Mouse (Mus musculus): ENCODE measurements around the gene Polr1e. TPM values are rescaled to one million over a fixed set of nuclear protein-coding genes. Genes with fewer than 3 reads are reported as not detected.
A peak's percentile ranks its signal among the peaks of the same experiment; 100 is the strongest.

Polr1e gene
- 40.7 and 44.9 TPM in 2 replicates for polyA plus RNA-seq (2016; fragmentation: Nextera tagmentation; extraction: Ambion mirVana)

DNA sequence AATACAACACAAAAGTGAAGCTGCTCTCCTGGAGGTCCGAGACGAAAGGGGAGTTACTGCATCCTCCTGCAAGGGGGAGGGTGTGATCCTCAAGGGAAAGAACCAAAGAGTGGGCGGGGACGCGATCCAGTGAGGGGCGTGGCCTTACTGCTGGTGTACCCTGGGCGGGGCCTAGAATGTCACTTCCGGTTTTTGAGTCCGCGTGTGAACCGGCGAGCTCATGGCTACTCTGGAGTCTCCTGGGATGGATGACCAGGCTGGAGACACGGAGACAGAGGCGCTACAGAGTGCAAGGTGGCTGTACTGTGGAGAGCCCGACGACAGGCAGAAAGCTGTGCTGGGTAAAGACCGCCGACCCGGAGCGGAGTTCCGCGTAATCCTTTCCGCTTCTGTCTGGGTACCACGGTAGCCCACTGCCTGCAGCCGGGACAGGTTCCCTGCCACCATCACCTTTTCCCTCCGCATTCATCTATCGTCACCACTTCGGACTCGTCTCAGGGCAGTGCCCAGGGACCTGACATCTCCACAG lies at the start of gene Polr1e:
Gene Polr1e (plus strand): TSS at position 132 of the 529 bp plus-strand sequence.
- Histone ChIP-seq H3K27me3 (replicated peaks) (no peaks in the 10 kb centered on the region), H3K36me3 (peaks cover 30% of the 10 kb centered on the region), H3K9me3 (replicated peaks) (no peaks in the 10 kb centered on the region), H3K4me2 (peak within 1 kb of the TSS; percentile 97), H3K4me3 (peak within 1 kb of the TSS; percentile 82), H3K9ac (peak within 1 kb of the TSS; percentile 79), H3K4me1 (peaks cover 47% of the 10 kb centered on the region), H3K27ac (0 out of 2 replicates have a peak within 1 kb of the TSS, but pooled peaks have one; percentile 40)
- 1% methylated on average over 29 of the region's 29 CpGs for WGBS (ENCODE audit: insufficient replicate concordance)
- peak; percentile 88 for ATAC-seq

DNA sequence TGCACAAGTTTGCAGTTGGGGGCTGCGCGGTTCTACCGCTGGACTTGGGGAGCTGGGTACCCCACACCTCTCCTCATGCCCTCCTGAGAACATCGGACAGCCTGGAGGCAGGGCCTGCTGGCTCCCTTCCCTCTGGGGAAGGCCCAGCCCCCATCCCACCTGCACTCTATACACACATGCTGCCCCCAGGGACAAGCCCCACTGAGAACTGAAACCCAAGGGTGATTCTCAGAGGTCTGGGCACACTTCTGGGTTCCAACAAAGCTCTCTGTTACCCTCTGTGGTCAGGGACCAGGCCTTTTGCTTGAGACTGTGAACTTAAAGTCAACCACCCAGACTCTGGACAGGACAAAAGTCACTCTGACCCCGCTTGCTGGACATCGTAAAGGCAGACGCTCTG lies 48.3 kb upstream of the Polr1e start:
- H3K4me1 ChIP-seq = peaks cover 10% of the 10 kb centered on the region
- no peak overlapping the region for H3K27ac ChIP-seq
- no peak overlapping the region for H3K9ac ChIP-seq
- H3K36me3 ChIP-seq = no peaks in the 10 kb centered on the region
- H3K27me3 ChIP-seq (replicated peaks) = 0 out of 2 replicates have a peak, but pooled peaks cover 9% of the 10 kb centered on the region
- no peaks in the 10 kb centered on the region for H3K9me3 ChIP-seq (replicated peaks)
- H3K4me3 ChIP-seq = no peak overlapping the region
- ATAC-seq = no peak
- 86% methylated on average over 7 of the region's 7 CpGs for WGBS (ENCODE audit: insufficient replicate concordance)
- no peak overlapping the region for H3K4me2 ChIP-seq

DNA sequence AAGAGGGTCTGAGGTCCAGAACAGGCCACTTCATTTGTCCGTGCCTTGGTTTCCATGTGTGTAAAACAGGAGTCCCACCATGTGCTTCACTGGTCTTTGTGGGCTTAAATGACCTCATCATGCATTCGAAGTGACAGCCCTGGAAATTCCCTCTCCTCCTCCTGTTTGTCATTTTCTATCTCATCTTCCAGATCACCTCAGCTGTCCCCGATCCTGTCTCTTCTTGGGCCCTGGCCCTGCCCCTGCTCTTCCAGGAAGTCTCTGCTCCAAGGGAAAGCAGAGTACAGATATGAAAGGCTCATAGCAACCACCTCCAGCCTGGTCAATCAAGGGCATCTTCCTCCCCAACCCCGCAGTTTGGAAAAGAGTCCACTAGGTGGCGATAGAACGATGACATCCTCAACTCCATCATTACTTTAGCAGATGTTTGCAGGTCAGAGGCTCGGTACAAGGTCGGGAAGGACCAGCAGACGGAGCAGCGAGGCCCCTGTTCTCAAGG lies 47.7 kb upstream of the Polr1e start:
- ATAC-seq = no peak

DNA sequence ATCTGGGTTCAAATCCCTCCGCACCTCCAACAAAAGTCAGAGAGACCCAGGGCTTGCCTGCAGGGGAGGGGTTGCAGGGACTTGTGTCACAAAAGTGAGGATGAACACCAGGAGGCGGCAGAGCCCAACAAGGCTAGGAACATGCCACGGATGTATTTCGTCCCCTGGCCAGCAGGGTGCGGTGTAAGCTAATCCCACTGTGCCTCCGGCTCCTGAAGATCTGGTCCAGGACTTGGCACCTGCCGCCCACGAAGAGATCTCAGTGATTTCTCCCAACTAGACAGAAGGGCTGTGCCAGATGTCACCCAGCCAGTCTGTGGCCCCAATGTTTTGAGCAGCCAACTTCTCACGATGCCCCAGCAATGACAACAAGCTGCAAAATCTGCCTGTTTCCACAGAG lies 44.9 kb upstream of the Polr1e start:
- no peak overlapping the region for H3K4me3 ChIP-seq

More for the DNA sequence above, 47.7 kb upstream of the Polr1e start:
- Histone ChIP-seq H3K27ac (no peak overlapping the region), H3K4me3 (no peak overlapping the region), H3K9me3 (replicated peaks) (no peaks in the 10 kb centered on the region), H3K36me3 (no peaks in the 10 kb centered on the region), H3K9ac (no peak overlapping the region), H3K27me3 (replicated peaks) (0 out of 2 replicates have a peak, but pooled peaks cover 9% of the 10 kb centered on the region), H3K4me2 (no peak overlapping the region), H3K4me1 (peaks cover 10% of the 10 kb centered on the region)
- 16% methylated on average over 10 of the region's 10 CpGs for WGBS (ENCODE audit: insufficient replicate concordance)

DNA sequence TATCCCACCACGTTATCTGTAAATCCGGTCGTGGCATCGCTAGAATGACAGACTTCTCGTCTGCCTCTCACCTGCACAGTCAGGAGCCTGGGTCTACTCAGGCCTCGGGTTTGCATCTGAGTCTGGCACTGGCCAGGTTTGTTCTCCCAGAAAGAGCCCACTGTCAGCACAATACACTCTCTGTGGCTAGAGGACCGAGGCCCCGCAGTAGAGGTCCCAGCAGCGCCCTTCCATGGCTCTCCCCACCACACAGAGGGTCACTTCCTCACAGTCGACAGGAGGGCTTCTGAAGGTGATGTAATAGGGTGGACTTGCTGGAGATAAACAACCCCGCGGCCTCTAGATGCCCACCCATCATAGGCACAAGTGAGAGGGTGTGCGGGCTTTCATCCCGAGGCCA lies 44.5 kb upstream of the Polr1e start:
- no peak overlapping the region for H3K27ac ChIP-seq
- peaks cover 3% of the 10 kb centered on the region; the same call in 1 of the 2 replicates for H3K9me3 ChIP-seq (replicated peaks)
- 36% methylated on average over 14 of the region's 14 CpGs for WGBS (ENCODE audit: insufficient replicate concordance)
- H3K27me3 ChIP-seq (replicated peaks) = 0 out of 2 replicates have a peak, but pooled peaks cover 4% of the 10 kb centered on the region
- peak overlapping the region; percentile 53 for H3K4me2 ChIP-seq
- no peak overlapping the region for H3K4me3 ChIP-seq
- no peak overlapping the region for H3K9ac ChIP-seq
- H3K4me1 ChIP-seq = peaks cover 10% of the 10 kb centered on the region
- ATAC-seq = peak; percentile 24
- no peaks in the 10 kb centered on the region for H3K36me3 ChIP-seq

More for the DNA sequence above, 44.9 kb upstream of the Polr1e start:
- H3K9ac ChIP-seq = no peak overlapping the region
- H3K9me3 ChIP-seq (replicated peaks) = peaks cover 3% of the 10 kb centered on the region; the same call in 1 of the 2 replicates
- H3K36me3 ChIP-seq = no peaks in the 10 kb centered on the region
- peak; percentile 64 for ATAC-seq
- 0 out of 2 replicates have a peak, but pooled peaks cover 4% of the 10 kb centered on the region for H3K27me3 ChIP-seq (replicated peaks)
- H3K4me2 ChIP-seq = peak overlapping the region; percentile 53
- peaks cover 10% of the 10 kb centered on the region for H3K4me1 ChIP-seq
- no peak overlapping the region for H3K27ac ChIP-seq
- 9% methylated on average over 9 of the region's 9 CpGs for WGBS (ENCODE audit: insufficient replicate concordance)

DNA sequence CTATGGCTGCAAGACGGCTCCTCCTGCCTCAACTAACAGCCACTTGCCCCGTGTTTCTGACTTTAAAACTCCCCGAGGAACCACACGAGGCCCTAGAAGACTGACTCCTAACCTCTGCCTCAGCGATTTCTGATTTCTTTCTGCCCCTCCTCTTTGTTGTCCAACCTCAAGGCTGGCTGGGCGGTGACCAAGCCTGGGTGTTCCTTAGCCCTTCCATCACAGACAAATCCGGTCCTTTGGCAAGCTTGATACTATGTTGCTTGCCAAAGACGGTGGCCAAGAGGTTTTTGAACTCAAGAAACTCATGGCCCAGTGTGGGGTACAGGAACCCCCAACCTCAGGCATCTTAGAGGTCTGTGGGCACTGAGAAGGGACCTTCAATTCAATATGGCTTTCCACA lies 44.1 kb upstream of the Polr1e start:
- ATAC-seq = no peak
- Histone ChIP-seq H3K27me3 (replicated peaks) (0 out of 2 replicates have a peak, but pooled peaks cover 4% of the 10 kb centered on the region), H3K9ac (no peak overlapping the region), H3K4me3 (no peak overlapping the region), H3K36me3 (no peaks in the 10 kb centered on the region), H3K4me2 (no peak overlapping the region), H3K9me3 (replicated peaks) (peaks cover 3% of the 10 kb centered on the region; the same call in 1 of the 2 replicates), H3K4me1 (peaks cover 13% of the 10 kb centered on the region), H3K27ac (no peak overlapping the region)
- 66% methylated on average over 8 of the region's 8 CpGs for WGBS (ENCODE audit: insufficient replicate concordance)

DNA sequence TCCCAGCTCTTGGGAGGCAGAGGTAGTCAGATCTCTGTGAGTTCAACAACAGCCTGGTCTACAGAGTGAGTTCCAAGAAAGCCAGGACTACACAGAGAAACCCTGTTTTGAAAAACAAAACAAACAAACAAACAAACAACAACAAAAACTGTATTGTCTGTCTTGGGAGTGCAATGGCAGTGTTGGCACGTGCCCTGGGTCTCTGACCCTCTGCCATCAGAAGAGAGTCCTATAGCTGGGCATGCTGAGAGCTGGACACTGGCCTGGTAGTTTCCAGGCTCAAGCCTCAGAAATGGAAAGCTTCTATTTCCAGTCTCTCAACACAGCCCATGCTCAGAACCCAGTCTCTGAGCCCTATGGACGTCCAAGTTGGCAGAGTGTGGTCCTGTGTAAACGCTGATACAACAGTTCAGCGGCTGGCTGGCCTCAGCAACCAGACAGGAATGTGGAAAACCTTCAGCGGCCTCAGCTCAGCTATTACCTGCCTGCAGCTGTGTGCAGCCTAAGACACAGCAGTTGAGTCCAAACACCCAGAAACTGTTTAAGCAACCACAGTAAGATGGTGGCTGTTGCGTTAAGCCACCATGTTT lies 42.3 kb upstream of the Polr1e start:
- H3K36me3 ChIP-seq = no peaks in the 10 kb centered on the region
- peaks cover 3% of the 10 kb centered on the region; the same call in 1 of the 2 replicates for H3K9me3 ChIP-seq (replicated peaks)
- H3K4me2 ChIP-seq = no peak overlapping the region
- ATAC-seq = no peak
- H3K4me3 ChIP-seq = no peak overlapping the region
- 64% methylated on average over 6 of the region's 6 CpGs for WGBS (ENCODE audit: insufficient replicate concordance)
- H3K27me3 ChIP-seq (replicated peaks) = 0 out of 2 replicates have a peak, but pooled peaks cover 4% of the 10 kb centered on the region
- peaks cover 30% of the 10 kb centered on the region for H3K4me1 ChIP-seq
- H3K27ac ChIP-seq = no peak overlapping the region
- H3K9ac ChIP-seq = no peak overlapping the region

DNA sequence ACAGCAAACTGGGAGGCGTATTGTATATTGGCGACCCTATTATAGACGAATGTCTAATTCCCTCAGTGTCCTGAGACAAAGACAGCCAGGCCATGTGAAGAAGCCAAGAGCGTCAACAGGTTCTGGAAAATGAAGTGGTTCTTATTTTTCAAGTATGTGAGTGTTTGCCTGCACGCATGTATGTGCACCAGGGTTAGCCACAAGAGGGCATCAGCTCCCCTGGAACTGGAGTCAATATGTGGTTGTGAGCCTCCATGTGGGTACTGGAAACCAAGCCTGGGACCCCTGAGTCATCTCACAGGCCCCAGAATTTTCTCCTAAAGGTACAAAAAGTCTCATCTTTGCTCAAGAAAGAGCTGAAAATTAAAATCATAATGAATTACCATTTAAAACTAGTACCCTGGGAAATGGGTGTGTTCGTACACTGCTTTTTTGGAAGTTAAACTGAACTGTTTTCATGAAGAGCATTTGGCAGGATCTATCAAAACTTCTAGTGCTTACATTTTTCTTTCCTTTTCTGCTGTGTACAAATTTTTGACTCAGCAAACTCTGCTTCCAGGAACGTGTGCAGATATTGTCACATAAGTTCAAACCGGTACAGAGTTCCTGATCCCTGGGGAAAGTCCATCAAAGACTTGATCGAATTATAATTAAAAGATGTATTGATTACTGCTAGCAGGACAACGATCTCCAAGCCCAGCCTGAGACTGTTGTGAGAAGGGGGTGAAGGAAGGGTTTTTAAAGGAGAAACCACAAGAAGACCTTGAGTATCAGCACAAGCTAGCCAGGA lies 41.3 kb upstream of the Polr1e start:
- Histone ChIP-seq H3K27me3 (replicated peaks) (no peaks in the 10 kb centered on the region), H3K9me3 (replicated peaks) (peaks cover 3% of the 10 kb centered on the region; the same call in 1 of the 2 replicates), H3K9ac (no peak overlapping the region), H3K27ac (no peak overlapping the region), H3K4me1 (peaks cover 36% of the 10 kb centered on the region), H3K36me3 (no peaks in the 10 kb centered on the region), H3K4me2 (no peak overlapping the region), H3K4me3 (no peak overlapping the region)
- 78% methylated on average over 10 of the region's 10 CpGs for WGBS (ENCODE audit: insufficient replicate concordance)
- ATAC-seq = no peak

DNA sequence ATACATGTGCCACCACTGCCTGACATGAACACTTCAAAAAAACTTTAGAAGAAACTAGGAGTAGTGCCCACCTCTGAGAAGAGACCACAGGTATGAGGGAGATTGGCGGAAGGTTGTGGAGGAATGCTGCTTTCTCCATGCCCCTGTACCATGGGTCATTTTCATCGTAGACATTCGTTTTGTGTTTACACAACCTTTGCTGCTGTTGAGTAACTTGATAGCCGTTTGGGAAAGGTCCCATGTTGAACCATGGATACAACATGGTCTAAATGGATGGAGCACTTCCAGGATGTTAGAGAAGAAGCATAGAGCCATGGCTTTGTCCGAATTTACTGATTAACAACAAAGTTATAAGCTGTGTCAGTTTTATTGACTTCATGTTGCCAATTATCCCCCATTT lies 40.2 kb upstream of the Polr1e start:
- H3K27me3 ChIP-seq (replicated peaks) = no peaks in the 10 kb centered on the region
- H3K36me3 ChIP-seq = no peaks in the 10 kb centered on the region
- ATAC-seq = no peak
- no peak overlapping the region for H3K27ac ChIP-seq
- H3K4me1 ChIP-seq = peaks cover 47% of the 10 kb centered on the region
- 70% methylated on average over 5 of the region's 5 CpGs for WGBS (ENCODE audit: insufficient replicate concordance)
- H3K4me3 ChIP-seq = no peak overlapping the region
- no peak overlapping the region for H3K9ac ChIP-seq
- no peak overlapping the region for H3K4me2 ChIP-seq
- peaks cover 3% of the 10 kb centered on the region; the same call in 1 of the 2 replicates for H3K9me3 ChIP-seq (replicated peaks)

DNA sequence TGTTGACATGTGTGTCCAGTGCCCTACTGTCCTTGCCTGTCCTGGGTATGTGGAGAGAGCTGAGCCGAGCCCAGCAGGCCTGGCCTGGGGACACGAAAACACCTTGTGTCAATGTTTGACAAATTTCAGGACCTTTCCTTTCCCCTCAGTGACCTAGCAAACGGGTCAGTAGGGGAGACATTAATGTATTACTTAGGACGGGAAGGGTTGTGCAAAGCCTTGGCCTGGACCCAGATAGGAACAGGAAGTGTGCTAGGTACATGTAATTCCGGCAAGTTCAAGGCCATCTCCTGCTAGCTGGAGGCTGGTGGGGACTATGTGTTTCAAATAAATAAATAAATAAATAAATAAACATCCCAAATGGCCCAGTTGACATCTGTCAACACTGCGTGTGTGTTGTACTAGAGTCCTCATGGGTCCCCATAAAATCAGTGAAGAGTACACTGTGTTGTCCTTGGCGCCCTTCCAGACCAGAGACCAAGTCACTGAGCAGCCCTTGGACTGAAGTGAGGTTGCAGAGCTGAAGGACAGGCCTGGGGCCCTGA lies 38.5 kb upstream of the Polr1e start:
- Histone ChIP-seq H3K36me3 (peaks cover 13% of the 10 kb centered on the region), H3K27ac (peak overlapping the region; percentile 88), H3K27me3 (replicated peaks) (no peaks in the 10 kb centered on the region), H3K9me3 (replicated peaks) (peaks cover 3% of the 10 kb centered on the region; the same call in 1 of the 2 replicates), H3K4me1 (peaks cover 52% of the 10 kb centered on the region), H3K9ac (no peak overlapping the region), H3K4me3 (no peak overlapping the region), H3K4me2 (no peak overlapping the region)
- ATAC-seq = peak; percentile 24
- WGBS (ENCODE audit: insufficient replicate concordance) = 71% methylated on average over 7 of the region's 7 CpGs

DNA sequence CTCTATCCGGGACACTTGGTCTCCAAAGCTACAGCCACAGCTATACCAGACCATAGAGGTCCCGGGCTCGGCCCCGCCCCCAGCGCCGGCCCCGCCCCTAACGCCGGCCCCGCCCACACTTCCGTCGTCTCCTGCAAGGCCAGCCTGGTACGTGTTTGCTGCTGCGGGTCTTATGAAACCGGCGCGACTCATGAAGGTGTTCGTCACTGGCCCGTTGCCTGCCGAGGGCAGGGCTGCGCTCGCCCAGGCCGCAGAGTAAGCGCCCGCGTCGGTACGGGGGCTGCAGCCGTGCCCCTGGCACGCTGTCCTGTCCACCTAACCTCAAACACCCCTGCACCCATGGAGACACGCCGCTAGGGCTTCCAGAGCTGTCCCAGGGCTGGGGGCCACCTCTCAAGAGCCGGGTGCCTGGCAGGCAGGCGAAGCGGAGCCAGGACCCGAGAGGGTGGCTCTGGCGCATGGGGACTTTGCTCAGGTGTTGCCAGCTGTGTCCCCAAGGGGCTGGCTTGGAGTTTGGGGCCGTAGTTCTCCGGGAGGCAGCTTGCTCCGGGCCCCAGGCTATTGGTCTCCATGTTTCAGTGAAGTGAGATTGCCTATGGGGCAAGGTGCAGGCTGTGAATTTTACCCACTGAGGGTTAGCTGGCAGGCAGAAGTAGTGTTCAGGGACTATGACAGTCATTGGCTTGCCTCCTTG lies 37.0 kb upstream of the Polr1e start, which contains the start of gene Grhpr:
Gene Grhpr (plus strand): TSS at position 116 of the 694 bp plus-strand sequence.
- peak within 1 kb of the TSS; percentile 89 for H3K9ac ChIP-seq
- H3K9me3 ChIP-seq (replicated peaks) = peaks cover 3% of the 10 kb centered on the region; the same call in 1 of the 2 replicates
- WGBS (ENCODE audit: insufficient replicate concordance) = 1% methylated on average over 40 of the region's 40 CpGs
- peak within 1 kb of the TSS; percentile 88 for H3K27ac ChIP-seq
- H3K4me3 ChIP-seq = peak within 1 kb of the TSS; percentile 80
- peaks cover 28% of the 10 kb centered on the region for H3K36me3 ChIP-seq
- ATAC-seq = peak; percentile 92
- peaks cover 56% of the 10 kb centered on the region for H3K4me1 ChIP-seq
- peak within 1 kb of the TSS; percentile 82 for H3K4me2 ChIP-seq
- no peaks in the 10 kb centered on the region for H3K27me3 ChIP-seq (replicated peaks)

Measured in liver, embryonic 12.5 days (tissue).